Mouse (Mus musculus) testis, adult 2 months (tissue): ENCODE measurements at regions not wholly inside any gene's neighbourhood (a gene's known extent, or its start where the extent isn't known, plus 50 kb on each side); places are given as distances from the start of the nearest gene placed in this dataset.

Experiments
- CTCF ChIP-seq: fragments of 200-500 bp; IDR thresholded peaks from 2 replicates; pipeline ENCODE4 v1.5.1; 2012; ENCODE audit warnings: low read depth, mild to moderate bottlenecking, inconsistent platforms, low read length, moderate library complexity; ENCODE audit not compliant: control insufficient read depth, insufficient read depth, insufficient replicate concordance
- POLR2A ChIP-seq: fragments of 200-500 bp; IDR thresholded peaks from 2 replicates; pipeline ENCODE4 v1.6.1; 2012; ENCODE audit warnings: low read depth, mild to moderate bottlenecking, inconsistent platforms, low read length, moderate library complexity; ENCODE audit not compliant: control insufficient read depth

DNA sequence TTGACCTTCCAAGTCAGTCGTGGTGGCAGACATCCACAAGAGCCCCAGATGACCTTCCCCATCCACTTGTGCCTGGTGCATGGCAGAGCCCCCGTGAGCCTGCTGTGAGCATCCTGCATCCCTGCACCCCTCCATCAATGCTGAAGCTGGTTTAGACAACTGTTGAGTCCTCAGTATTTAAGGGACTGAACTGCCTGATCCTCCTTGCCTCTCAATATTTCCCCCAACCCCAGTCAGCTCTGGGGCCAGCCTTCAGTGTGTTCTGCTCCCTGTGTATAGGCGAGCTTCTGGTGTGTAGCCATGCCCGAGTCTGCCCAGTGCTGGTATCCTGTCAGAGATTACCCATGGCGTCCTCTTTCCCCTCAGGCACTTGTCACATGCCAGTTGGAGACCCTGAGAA, 96.6 kb downstream of the Bms1 start:
- no peak for TF ChIP-seq POLR2A
- TF ChIP-seq CTCF = no peak
